In genomic region chr7:68095574-68095973, GRCm38 (mm10) we compare ENCODE assay signal across 17 mouse cellular contexts.
DNase-seq lines count a peak whose midpoint lies in the region; ATAC-seq and TF ChIP-seq lines count a peak whose summit lies in the region.
"Had no signal": no experiment of that assay in that cellular context is flagged by ENCODE, and none has a peak within 500 bp of the region (broad histone marks: within the 10 kb centered on the region; RNA-seq: fewer than 3 reads in every experiment).

No protein-coding gene starts in this region.

- no peak overlapping the region for H3K27ac ChIP-seq in intestine, embryonic 14.5 days (ENCODE audit: low read depth)
- no peak overlapping the region for H3K27ac ChIP-seq in intestine, postnatal 0 days (ENCODE audit: low read depth, low read length)
- H3K27ac ChIP-seq in lung, embryonic 16.5 days (ENCODE audit: low read length): 0 out of 2 replicates have a peak overlapping the region, but pooled peaks have one; percentile 16
- no peak overlapping the region for H3K27ac ChIP-seq in embryonic facial prominence, embryonic 11.5 days (replicated peaks; ENCODE audit: low read depth, low read length)
- no peak overlapping the region for H3K27ac ChIP-seq in stomach, embryonic 15.5 days
- H3K27ac ChIP-seq: embryonic facial prominence, embryonic 15.5 days; forebrain, embryonic 13.5 days; heart, embryonic 15.5 days had no signal

- no peak overlapping the region for H3K4me3 ChIP-seq in intestine, embryonic 14.5 days (ENCODE audit: low read depth, low read length)
- no peak overlapping the region for H3K4me3 ChIP-seq in intestine, postnatal 0 days (ENCODE audit: low read depth, low read length)
- no peak overlapping the region for H3K4me3 ChIP-seq in lung, embryonic 16.5 days (ENCODE audit: low read length)
- no peak overlapping the region for H3K4me3 ChIP-seq in embryonic facial prominence, embryonic 11.5 days (ENCODE audit: low read depth, low read length)
- H3K4me3 ChIP-seq in stomach, embryonic 15.5 days (replicated peaks): no peak overlapping the region
- H3K4me3 ChIP-seq: embryonic facial prominence, embryonic 15.5 days; forebrain, embryonic 13.5 days; heart, embryonic 15.5 days; megakaryocyte, embryonic 14.5 days had no signal

- no peak for TF ChIP-seq CTCF in intestine, postnatal 0 days (IDR thresholded peaks at IDR 0.05; ENCODE audit: low read depth)

- no peaks in the 10 kb centered on the region for H3K36me3 ChIP-seq in intestine, embryonic 14.5 days (ENCODE audit: control insufficient read depth, insufficient read depth, low read length)
- no peaks in the 10 kb centered on the region for H3K36me3 ChIP-seq in intestine, postnatal 0 days (ENCODE audit: control insufficient read depth, insufficient read depth)
- H3K36me3 ChIP-seq in lung, embryonic 16.5 days (ENCODE audit: control insufficient read depth, insufficient read depth, low read length): no peaks in the 10 kb centered on the region; the same call in 1 of the 2 replicates
- no peaks in the 10 kb centered on the region for H3K36me3 ChIP-seq in embryonic facial prominence, embryonic 11.5 days (replicated peaks; ENCODE audit: control insufficient read depth, insufficient read depth, low read depth, low read length)
- H3K36me3 ChIP-seq in stomach, embryonic 15.5 days: no peaks in the 10 kb centered on the region
- H3K36me3 ChIP-seq: embryonic facial prominence, embryonic 15.5 days had no signal

- 82% methylated on average over 4 of the region's 4 CpGs for WGBS in intestine, embryonic 14.5 days
- WGBS in intestine, postnatal 0 days: 80% methylated on average over 4 of the region's 4 CpGs
- WGBS in lung, embryonic 16.5 days: 60% methylated on average over 4 of the region's 4 CpGs
- WGBS in embryonic facial prominence, embryonic 11.5 days: 44% methylated on average over 4 of the region's 4 CpGs
- WGBS in stomach, embryonic 15.5 days: 76% methylated on average over 4 of the region's 4 CpGs

- H3K9me3 ChIP-seq in intestine, embryonic 14.5 days (ENCODE audit: control insufficient read depth, low read length): no peaks in the 10 kb centered on the region
- H3K9me3 ChIP-seq in intestine, postnatal 0 days (ENCODE audit: control insufficient read depth): no peaks in the 10 kb centered on the region
- no peaks in the 10 kb centered on the region for H3K9me3 ChIP-seq in lung, embryonic 16.5 days (ENCODE audit: control insufficient read depth, low read length)
- H3K9me3 ChIP-seq in embryonic facial prominence, embryonic 11.5 days (replicated peaks; ENCODE audit: control insufficient read depth, low read length): no peaks in the 10 kb centered on the region
- no peaks in the 10 kb centered on the region for H3K9me3 ChIP-seq in stomach, embryonic 15.5 days
- H3K9me3 ChIP-seq: embryonic facial prominence, embryonic 15.5 days; forebrain, embryonic 13.5 days; heart, embryonic 15.5 days had no signal

- no peak overlapping the region for H3K4me2 ChIP-seq in intestine, embryonic 14.5 days (ENCODE audit: low read length)
- no peak overlapping the region for H3K4me2 ChIP-seq in intestine, postnatal 0 days (replicated peaks; ENCODE audit: low read depth)
- no peak overlapping the region for H3K4me2 ChIP-seq in lung, embryonic 16.5 days (ENCODE audit: low read depth, low read length)
- no peak overlapping the region for H3K4me2 ChIP-seq in embryonic facial prominence, embryonic 11.5 days (ENCODE audit: low read depth, low read length)
- H3K4me2 ChIP-seq in stomach, embryonic 15.5 days: no peak overlapping the region
- H3K4me2 ChIP-seq: embryonic facial prominence, embryonic 15.5 days; forebrain, embryonic 13.5 days; heart, embryonic 15.5 days; lung, embryonic 14.5 days had no signal

- H3K27me3 ChIP-seq in intestine, embryonic 14.5 days (replicated peaks; ENCODE audit: control insufficient read depth, insufficient read depth, low read length): no peaks in the 10 kb centered on the region
- H3K27me3 ChIP-seq in intestine, postnatal 0 days (replicated peaks; ENCODE audit: control insufficient read depth, insufficient read depth, low read length): no peaks in the 10 kb centered on the region
- H3K27me3 ChIP-seq in lung, embryonic 16.5 days (ENCODE audit: control insufficient read depth, insufficient read depth, low read depth, low read length): no peaks in the 10 kb centered on the region
- H3K27me3 ChIP-seq in embryonic facial prominence, embryonic 11.5 days (ENCODE audit: control insufficient read depth, insufficient read depth, low read length): no peaks in the 10 kb centered on the region
- no peaks in the 10 kb centered on the region for H3K27me3 ChIP-seq in stomach, embryonic 15.5 days (replicated peaks)
- H3K27me3 ChIP-seq: embryonic facial prominence, embryonic 15.5 days; forebrain, embryonic 13.5 days; heart, embryonic 15.5 days; megakaryocyte, embryonic 14.5 days had no signal

- DNase-seq in intestine, embryonic 14.5 days (ENCODE audit: low spot score): no peak
- no peak for DNase-seq in lung, postnatal 14 days
- no peak for DNase-seq in embryonic facial prominence, embryonic 11.5 days (ENCODE audit: low spot score)
- DNase-seq in urinary bladder, postnatal 4 days (ENCODE audit: low spot score in 2 of 2): no peak
- DNase-seq: adrenal gland, adult 2 months; cerebellum, adult 18-20 months; heart, adult 11 months; liver; lung, embryonic 14.5 days had no signal

- peak; percentile 61 for ATAC-seq in intestine, embryonic 14.5 days (replicated peaks; ENCODE audit: low FRiP score, low TSS enrichment, low read depth)
- ATAC-seq in intestine, postnatal 0 days: no peak
- ATAC-seq in lung, embryonic 16.5 days (ENCODE audit: low read depth): 0 out of 2 replicates have a peak, but pooled peaks have one; percentile 20
- 0 out of 2 replicates have a peak, but pooled peaks have one; percentile 70 for ATAC-seq in embryonic facial prominence, embryonic 11.5 days (replicated peaks; ENCODE audit: insufficient number of reproducible peaks, low FRiP score, low TSS enrichment, low read depth)
- ATAC-seq in stomach, embryonic 15.5 days (ENCODE audit: insufficient read depth, low FRiP score, low read depth): peak; percentile 50; the same call in 1 of the 2 replicates
- ATAC-seq: forebrain, embryonic 13.5 days; inflammation-experienced regulatory T-cells, adult 6 months had no signal

- peaks cover 13% of the 10 kb centered on the region; the same call in 1 of the 2 replicates for H3K4me1 ChIP-seq in intestine, embryonic 14.5 days (replicated peaks; ENCODE audit: control insufficient read depth, insufficient read depth, low read length)
- no peaks in the 10 kb centered on the region for H3K4me1 ChIP-seq in intestine, postnatal 0 days (replicated peaks; ENCODE audit: control insufficient read depth, insufficient read depth, low read length)
- peaks cover 22% of the 10 kb centered on the region for H3K4me1 ChIP-seq in lung, embryonic 16.5 days (replicated peaks; ENCODE audit: control insufficient read depth, insufficient read depth, low read length)
- H3K4me1 ChIP-seq in embryonic facial prominence, embryonic 11.5 days (ENCODE audit: control insufficient read depth, insufficient read depth, low read length): no peaks in the 10 kb centered on the region
- H3K4me1 ChIP-seq in stomach, embryonic 15.5 days: peaks cover 8% of the 10 kb centered on the region; the same call in 1 of the 2 replicates
- H3K4me1 ChIP-seq: embryonic facial prominence, embryonic 15.5 days had no signal

- no peak overlapping the region for H3K9ac ChIP-seq in intestine, embryonic 14.5 days (ENCODE audit: low read length)
- H3K9ac ChIP-seq in intestine, postnatal 0 days (ENCODE audit: low read depth, low read length): no peak overlapping the region
- H3K9ac ChIP-seq in lung, embryonic 16.5 days (ENCODE audit: low read length): no peak overlapping the region
- H3K9ac ChIP-seq in embryonic facial prominence, embryonic 11.5 days (replicated peaks; ENCODE audit: low read length): no peak overlapping the region
- no peak overlapping the region for H3K9ac ChIP-seq in stomach, embryonic 15.5 days
- H3K9ac ChIP-seq: embryonic facial prominence, embryonic 15.5 days; forebrain, embryonic 13.5 days; heart, embryonic 15.5 days; lung, embryonic 14.5 days had no signal
